Mouse (Mus musculus) MEL (cell line): ENCODE measurements around the gene Cdh6. TPM values are rescaled to one million over a fixed set of nuclear protein-coding genes. Genes with fewer than 3 reads are reported as not detected.

Experiments
- DNase-seq: peaks from one replicate; pipeline ENCODE4 v3.0.0; 2011; ENCODE audit warnings: low read depth, low spot score
- H3K27ac ChIP-seq: 2 replicates; pipeline ENCODE4 v1.5.1; 2012; ENCODE audit warnings: low read depth, mild to moderate bottlenecking, control low read depth, low read length, moderate library complexity; ENCODE audit not compliant: control insufficient read depth
- H3K27me3 ChIP-seq, 2 experiments: fragments of 150-350 bp in 1 of 2; sonication (generic) in 1 of 2; 2 replicates each; pipeline ENCODE4 v1.6.1; 2012; ENCODE audit warnings: low read length in 2 of 2, mild to moderate bottlenecking in 2 of 2, improper control_type of control experiment in 1 of 2, moderate library complexity in 1 of 2; ENCODE audit not compliant: insufficient read depth in 2 of 2, control insufficient read depth in 1 of 2
- H3K36me3 ChIP-seq, 2 experiments: 2 replicates each; pipeline ENCODE4 v1.6.1; 2012 to 2014; ENCODE audit warnings: low read length in 2 of 2, improper control_type of control experiment in 1 of 2, inconsistent platforms in 1 of 2, mild to moderate bottlenecking in 1 of 2; ENCODE audit not compliant: insufficient read depth in 2 of 2, control insufficient read depth in 1 of 2
- H3K4me1 ChIP-seq, 2 experiments: fragments of 150-350 bp in 1 of 2; sonication (generic) in 1 of 2; 2 replicates each; pipeline ENCODE4 v1.6.1; 2012; ENCODE audit warnings: low read length in 2 of 2, improper control_type of control experiment in 1 of 2, mild to moderate bottlenecking in 1 of 2; ENCODE audit not compliant: insufficient read depth in 2 of 2, control insufficient read depth in 1 of 2
- H3K4me3 ChIP-seq, 2 experiments: fragments of 150-350 bp in 1 of 2; sonication (generic) in 1 of 2; 2 replicates each; pipeline ENCODE4 v1.5.1; 2012; ENCODE audit warnings: low read depth in 2 of 2, low read length in 2 of 2, mild to moderate bottlenecking in 2 of 2, moderate library complexity in 2 of 2, control low read depth in 1 of 2, improper control_type of control experiment in 1 of 2; ENCODE audit not compliant: control insufficient read depth in 1 of 2, insufficient read depth in 1 of 2
- H3K79me2 ChIP-seq: 2 replicates; pipeline ENCODE4 v1.6.1; 2012; ENCODE audit warnings: mild to moderate bottlenecking, low read length, moderate library complexity; ENCODE audit not compliant: control insufficient read depth, poor library complexity, insufficient read depth
- H3K9ac ChIP-seq: 2 replicates; pipeline ENCODE4 v1.6.1; 2012; ENCODE audit warnings: low read depth, mild to moderate bottlenecking, control low read depth, low read length, moderate library complexity; ENCODE audit not compliant: control insufficient read depth, poor library complexity, severe bottlenecking
- H3K9me3 ChIP-seq: fragments of 150-350 bp; sonication (generic); replicated peaks from 2 replicates; pipeline ENCODE4 v1.6.1; 2012; ENCODE audit warnings: mild to moderate bottlenecking, low read length, improper control_type of control experiment, moderate library complexity; ENCODE audit not compliant: insufficient read depth
- CTCF ChIP-seq, 3 experiments: IDR thresholded peaks in 2 of 3; conservative IDR thresholded peaks in 1 of 3; 2 replicates each; pipeline ENCODE4 v1.5.1; 2011 to 2012; ENCODE audit warnings: low read length in 3 of 3, low read depth in 2 of 3, mild to moderate bottlenecking in 2 of 3, improper control_type of control experiment in 1 of 3, inconsistent platforms in 1 of 3, mixed read lengths in 1 of 3, moderate library complexity in 1 of 3; ENCODE audit not compliant: control insufficient read depth in 1 of 3, insufficient read depth in 1 of 3, poor library complexity in 1 of 3, severe bottlenecking in 1 of 3
- ELF1 ChIP-seq: IDR thresholded peaks from 2 replicates; pipeline ENCODE4 v1.6.1; 2014; ENCODE audit warnings: low read depth, mild to moderate bottlenecking, inconsistent platforms, low read length, improper control_type of control experiment, moderate library complexity
- ETS1 ChIP-seq: IDR thresholded peaks from 2 replicates; pipeline ENCODE4 v1.6.1; 2012; ENCODE audit warnings: low read depth, mild to moderate bottlenecking, inconsistent platforms, low read length, improper control_type of control experiment, moderate library complexity
- GATA1 ChIP-seq: IDR thresholded peaks from 2 replicates; pipeline ENCODE4 v1.6.1; 2011; ENCODE audit warnings: low read depth, low read length, improper control_type of control experiment
- KAT2A ChIP-seq: conservative IDR thresholded peaks from 2 replicates; pipeline ENCODE4 v1.6.1; 2012; ENCODE audit warnings: low read depth, low read length, improper control_type of control experiment, inconsistent platforms
- MAZ ChIP-seq: IDR thresholded peaks from 2 replicates; pipeline ENCODE4 v1.6.1; 2012; ENCODE audit warnings: low read depth, mild to moderate bottlenecking, inconsistent platforms, low read length, improper control_type of control experiment
- MYB ChIP-seq: IDR thresholded peaks from 2 replicates; pipeline ENCODE4 v1.6.1; 2011; ENCODE audit warnings: mild to moderate bottlenecking, low read depth, low read length, improper control_type of control experiment
- MYC ChIP-seq: IDR thresholded peaks from 2 replicates; pipeline ENCODE4 v1.6.1; 2011; ENCODE audit warnings: low read depth, mild to moderate bottlenecking, low read length, improper control_type of control experiment, moderate library complexity
- NELFE ChIP-seq: IDR thresholded peaks from 2 replicates; pipeline ENCODE4 v1.6.1; 2011; ENCODE audit warnings: low read depth, low read length, improper control_type of control experiment
- NRF1 ChIP-seq: IDR thresholded peaks from 2 replicates; pipeline ENCODE4 v1.6.1; 2014; ENCODE audit warnings: low read depth, mild to moderate bottlenecking, inconsistent platforms, low read length, improper control_type of control experiment, moderate library complexity; ENCODE audit not compliant: poor library complexity, insufficient read depth, severe bottlenecking
- POLR2AphosphoS2 ChIP-seq: IDR thresholded peaks from 2 replicates; pipeline ENCODE4 v1.6.1; 2011; ENCODE audit warnings: low read length, improper control_type of control experiment
- SIN3A ChIP-seq: IDR thresholded peaks from 2 replicates; pipeline ENCODE4 v1.6.1; 2012; ENCODE audit warnings: low read length, improper control_type of control experiment, inconsistent platforms
- SMC3 ChIP-seq: IDR thresholded peaks from 2 replicates; pipeline ENCODE4 v1.6.1; 2011; ENCODE audit warnings: low read depth, low read length, improper control_type of control experiment
- TCF12 ChIP-seq: IDR thresholded peaks from 2 replicates; pipeline ENCODE4 v1.6.1; 2014; ENCODE audit warnings: low read depth, mild to moderate bottlenecking, inconsistent platforms, low read length, improper control_type of control experiment, moderate library complexity
- ZC3H11A ChIP-seq: IDR thresholded peaks from 2 replicates; pipeline ENCODE4 v1.6.1; 2012; ENCODE audit warnings: low read depth, mild to moderate bottlenecking, inconsistent platforms, low read length, improper control_type of control experiment
- ZMIZ1 ChIP-seq: IDR thresholded peaks from 2 replicates; pipeline ENCODE4 v1.6.1; 2012; ENCODE audit warnings: low read depth, mild to moderate bottlenecking, inconsistent platforms, low read length, improper control_type of control experiment, moderate library complexity
- ZNF384 ChIP-seq: IDR thresholded peaks from 2 replicates; pipeline ENCODE4 v1.6.1; 2012; ENCODE audit warnings: low read depth, mild to moderate bottlenecking, inconsistent platforms, low read length, improper control_type of control experiment
- polyA plus RNA-seq, 2 experiments: library from polyadenylated mRNA; stranded (reverse) in 1 of 2; unstranded in 1 of 2; fragments of >175 nt in 1 of 2; fragments of >200 nt in 1 of 2; gene quantifications; 2 replicates each; pipeline versions ENCODE4 v1.2.1 to v1.2.4; 2012; ENCODE audit warnings: low replicate concordance in 2 of 2, low read depth in 1 of 2; ENCODE audit not compliant: insufficient read length in 2 of 2, insufficient read depth in 1 of 2, missing spikeins in 1 of 2
- total RNA-seq: library from RNA; depleted of rRNA; stranded (reverse); fragments of 300-350 nt; gene quantifications from 2 replicates; pipeline ENCODE4 v1.2.3, GENCODE M21; 2012

Gene Cdh6
- total and polyA plus RNA-seq, 3 experiments, result not detected

GRCm38 (mm10) chr15:13130246-13130645 is 43.2 kb downstream of the Cdh6 start:
- no peaks in the 10 kb centered on the region for H3K79me2 ChIP-seq
- TF ChIP-seq NRF1 (no peak), ZC3H11A (no peak), CTCF (IDR thresholded peaks at IDR 0.05 in 2 of 3, conservative IDR thresholded peaks at IDR 0.05 in 1 of 3; ENCODE audit: control insufficient read depth in 1 of 3, insufficient read depth in 1 of 3, low read depth in 2 of 3, low read length in 3 of 3, poor library complexity in 1 of 3, severe bottlenecking in 1 of 3) (no peak), ELF1 (no peak), MYB (no peak), KAT2A (no peak), SMC3 (no peak), ZMIZ1 (no peak), GATA1 (no peak)
- H3K36me3 ChIP-seq, result no peaks in the 10 kb centered on the region; a peak in 1 of 4 replicates
- no peak for DNase-seq
- no peak overlapping the region for H3K27ac ChIP-seq
- H3K4me1 ChIP-seq, result no peaks in the 10 kb centered on the region; a peak in 1 of 4 replicates
- no peaks in the 10 kb centered on the region for H3K27me3 ChIP-seq
- no peaks in the 10 kb centered on the region for H3K9me3 ChIP-seq
- no peak overlapping the region for H3K9ac ChIP-seq
- no peak overlapping the region for H3K4me3 ChIP-seq

- Histone ChIP-seq H3K27me3 (no peaks in the 10 kb centered on the region), H3K4me1 (no peaks in the 10 kb centered on the region), H3K4me3 (no peak overlapping the region), H3K27ac (no peak overlapping the region)
- DNase-seq, result no peak
- TF ChIP-seq ZC3H11A (no peak), ZNF384 (no peak), MAZ (no peak), NELFE (no peak), SIN3A (no peak), KAT2A (no peak), MYC (no peak), POLR2AphosphoS2 (no peak), ETS1 (no peak), TCF12 (no peak)
- TF ChIP-seq, all 39 proteins: peak for 0
- no peaks in the 10 kb centered on the region for H3K36me3 ChIP-seq
- H3K9me3 ChIP-seq, result no peaks in the 10 kb centered on the region
- H3K9ac ChIP-seq, result no peak overlapping the region
- H3K79me2 ChIP-seq, result no peaks in the 10 kb centered on the region
Observed at GRCm38 (mm10) chr15:13100341-13100740, 73.1 kb downstream of the Cdh6 start.
